Mouse (Mus musculus) heart, embryonic 13.5 days (tissue): ENCODE measurements around the gene Acyp2. TPM values are rescaled to one million over a fixed set of nuclear protein-coding genes. Genes with fewer than 3 reads are reported as not detected.

Source experiments
- ATAC-seq: fragments of 200-750 bp; cut with Nextera tagmentation; 2 replicates; pipeline ENCODE4 v1.8.0; 2017; ENCODE audit warnings: moderate TSS enrichment; ENCODE audit not compliant: insufficient number of reproducible peaks, low FRiP score, low TSS enrichment; ENCODE audit errors: extremely low read depth
- H3K27ac ChIP-seq: fragments of 300-500 bp; sonication (generic); replicated peaks from 2 replicates; pipeline ENCODE4 v1.5.1; 2015; ENCODE audit warnings: moderate library complexity, mild to moderate bottlenecking, inconsistent platforms
- H3K27me3 ChIP-seq: fragments of 300-500 bp; sonication (generic); replicated peaks from 2 replicates; pipeline ENCODE4 v1.6.1; 2015; ENCODE audit warnings: mild to moderate bottlenecking, inconsistent platforms
- H3K36me3 ChIP-seq: fragments of 300-500 bp; sonication (generic); 2 replicates; pipeline ENCODE4 v1.6.1; 2015; ENCODE audit warnings: mild to moderate bottlenecking, inconsistent platforms
- H3K4me1 ChIP-seq: fragments of 300-500 bp; sonication (generic); 2 replicates; pipeline ENCODE4 v1.6.1; 2015; ENCODE audit warnings: inconsistent platforms
- H3K4me2 ChIP-seq: fragments of 300-500 bp; sonication (generic); 2 replicates; pipeline ENCODE4 v1.6.1; 2015; ENCODE audit warnings: inconsistent platforms, mild to moderate bottlenecking, moderate library complexity
- H3K4me3 ChIP-seq: fragments of 300-500 bp; sonication (generic); 2 replicates; pipeline ENCODE4 v1.5.1; 2015; ENCODE audit warnings: moderate library complexity, mild to moderate bottlenecking, inconsistent platforms
- H3K9ac ChIP-seq: fragments of 300-500 bp; sonication (generic); 2 replicates; pipeline ENCODE4 v1.6.1; 2015; ENCODE audit warnings: inconsistent platforms, mild to moderate bottlenecking, moderate library complexity
- H3K9me3 ChIP-seq: fragments of 300-500 bp; sonication (generic); 2 replicates; pipeline ENCODE4 v1.6.1; 2016; ENCODE audit warnings: inconsistent platforms
- WGBS: fragments of 180-500 bp; shearing (Covaris S2); methylation state at CpG from one replicate; pipeline ENCODE4 v1.1.7; 2015; ENCODE audit warnings: mixed read lengths; 5-methylcytosine and 5-hydroxymethylcytosine counted together
- polyA plus RNA-seq: library from polyadenylated mRNA; unstranded; fragments of >200 nt; fragmentation: Nextera tagmentation; extraction: Ambion mirVana; gene quantifications from 2 replicates; pipeline ENCODE4 v1.2.1, GENCODE M21; 2015

Acyp2 gene
- polyA plus RNA-seq, 1 experiment from 2014 or later = 27.9 TPM

DNA sequence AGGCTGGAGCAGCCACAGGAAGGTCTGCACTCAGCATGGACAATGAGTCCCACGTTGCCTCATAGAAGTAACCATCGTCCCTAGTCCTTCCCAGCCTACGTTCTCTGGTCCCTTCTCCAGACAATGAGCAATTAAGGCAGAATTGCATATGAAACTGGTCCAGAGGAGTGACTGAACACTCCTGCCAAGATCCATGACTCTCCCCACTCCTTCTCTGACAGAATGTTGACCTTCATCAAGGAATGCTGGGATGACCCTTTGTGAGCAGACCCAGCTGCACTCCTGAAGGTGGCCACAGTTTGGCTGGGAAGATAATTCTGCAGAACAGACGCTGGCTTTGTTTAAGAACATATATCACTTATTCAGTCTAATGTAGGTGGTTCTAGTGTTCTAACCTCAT, 166.1 kb downstream of the Acyp2 start:
- WGBS = 69% methylated on average over 4 of the region's 4 CpGs

GRCm38 (mm10) chr11:30471751-30472593, 177.4 kb downstream of the Acyp2 start, which contains the start of gene 4930505A04Rik:
Gene 4930505A04Rik (minus strand): TSS chr11:30471827.
- H3K4me2 ChIP-seq = peak within 1 kb of the TSS; percentile 80
- H3K27ac ChIP-seq = peak within 1 kb of the TSS; percentile 87
- H3K9me3 ChIP-seq = no peaks in the 10 kb centered on the region
- peak within 1 kb of the TSS; percentile 54 for H3K4me3 ChIP-seq
- H3K4me1 ChIP-seq = peaks cover 23% of the 10 kb centered on the region
- H3K36me3 ChIP-seq = no peaks in the 10 kb centered on the region
- peak; percentile 87; the same call in 1 of the 2 replicates for ATAC-seq
- 4% methylated on average over 17 of the region's 17 CpGs for WGBS
- no peaks in the 10 kb centered on the region for H3K27me3 ChIP-seq
- peak within 1 kb of the TSS; percentile 81 for H3K9ac ChIP-seq

More for the DNA sequence above, 166.1 kb downstream of the Acyp2 start:
- no peaks in the 10 kb centered on the region for H3K4me1 ChIP-seq
- no peak for ATAC-seq
- no peak overlapping the region for H3K4me3 ChIP-seq
- H3K36me3 ChIP-seq = no peaks in the 10 kb centered on the region
- H3K27me3 ChIP-seq = no peaks in the 10 kb centered on the region
- H3K9me3 ChIP-seq = no peaks in the 10 kb centered on the region
- H3K27ac ChIP-seq = no peak overlapping the region
- H3K4me2 ChIP-seq = no peak overlapping the region
- H3K9ac ChIP-seq = no peak overlapping the region

DNA sequence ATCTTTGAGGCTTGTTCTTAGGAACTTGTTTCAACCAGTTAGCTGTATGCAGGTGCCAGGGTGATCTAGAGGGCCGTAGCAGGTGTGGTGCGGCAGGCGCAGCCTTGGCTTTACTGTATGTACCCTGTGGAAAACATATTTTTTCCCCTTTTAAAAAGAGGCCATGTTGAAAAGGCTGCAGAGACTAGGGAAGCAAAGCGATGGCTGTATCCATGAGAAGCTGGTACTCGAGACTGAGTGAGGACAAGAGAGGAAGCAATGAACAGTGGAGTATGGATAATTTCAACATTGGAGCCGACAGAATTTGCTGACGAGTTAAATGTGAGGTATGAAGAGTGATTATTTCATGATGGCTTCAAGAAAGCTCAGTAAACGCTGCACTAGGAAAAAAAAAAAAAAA, 178.2 kb downstream of the Acyp2 start:
- Histone ChIP-seq H3K9ac (peak overlapping the region; percentile 30; the same call in 1 of the 2 replicates), H3K36me3 (no peaks in the 10 kb centered on the region), H3K27ac (peak overlapping the region; percentile 87), H3K27me3 (no peaks in the 10 kb centered on the region), H3K9me3 (no peaks in the 10 kb centered on the region), H3K4me3 (peak overlapping the region; percentile 54), H3K4me1 (peaks cover 23% of the 10 kb centered on the region), H3K4me2 (peak overlapping the region; percentile 80)
- ATAC-seq = no peak
- 51% methylated on average over 8 of the region's 8 CpGs for WGBS

Other genes starting within 250 kb of the Acyp2 start
- 0.22 TPM in 1 of 2 replicates, not detected in the other for gene 4930505A04Rik, start 177.8 kb downstream of the Acyp2 start, polyA plus RNA-seq
- 11.0 and 11.6 TPM in 2 replicates for gene Psme4, start 122.1 kb upstream of the Acyp2 start, polyA plus RNA-seq
- 0.04 and 0.06 TPM in 2 replicates for gene Gpr75, start 235.8 kb upstream of the Acyp2 start, polyA plus RNA-seq
- gene Asb3, start 235.8 kb upstream of the Acyp2 start, polyA plus RNA-seq = 18.7 and 20.5 TPM in 2 replicates